Mouse (Mus musculus) spleen, adult 2 months (tissue): ENCODE results near the gene Dck. TPM values are rescaled to one million over a fixed set of nuclear protein-coding genes. Genes with fewer than 3 reads are reported as not detected.
A peak's percentile ranks its signal among the peaks of the same experiment; 100 is the strongest.

Experiments used
- DNase-seq, 2 experiments: peaks; one replicate each; pipeline versions ENCODE4 v3.0.0 to v3.0.0-alpha.2; 2012 to 2021; ENCODE audit warnings: low spot score in 2 of 2, low read depth in 1 of 2
- H3K27ac ChIP-seq: fragments of 200-500 bp; 2 replicates; pipeline ENCODE4 v1.5.1; 2012; ENCODE audit warnings: low read length, inconsistent platforms; ENCODE audit not compliant: insufficient read depth
- H3K27me3 ChIP-seq: fragments of 200-500 bp; 2 replicates; pipeline ENCODE4 v1.6.1; 2012; ENCODE audit warnings: mild to moderate bottlenecking, moderate library complexity, low read length, inconsistent platforms; ENCODE audit not compliant: control insufficient read depth, insufficient read depth
- H3K36me3 ChIP-seq: fragments of 200-500 bp; 2 replicates; pipeline ENCODE4 v1.6.1; 2012; ENCODE audit warnings: mild to moderate bottlenecking, low read length, inconsistent platforms; ENCODE audit not compliant: control insufficient read depth, insufficient read depth
- H3K4me1 ChIP-seq: fragments of 200-500 bp; 2 replicates; pipeline ENCODE4 v1.6.1; 2011; ENCODE audit warnings: inconsistent platforms; ENCODE audit not compliant: control insufficient read depth, insufficient read depth, insufficient read length
- H3K4me3 ChIP-seq: fragments of 200-500 bp; 2 replicates; pipeline ENCODE4 v1.5.1; 2011; ENCODE audit warnings: mild to moderate bottlenecking, inconsistent platforms; ENCODE audit not compliant: insufficient read depth, insufficient read length; ENCODE audit errors: extremely low read depth
- CTCF ChIP-seq: fragments of 200-500 bp; IDR thresholded peaks from 2 replicates; pipeline ENCODE4 v1.5.1; 2011; ENCODE audit warnings: mild to moderate bottlenecking, inconsistent platforms; ENCODE audit not compliant: insufficient read depth, insufficient read length, insufficient replicate concordance; ENCODE audit errors: extremely low read depth
- POLR2A ChIP-seq: fragments of 200-500 bp; IDR thresholded peaks from 2 replicates; pipeline ENCODE4 v1.6.1; 2011; ENCODE audit warnings: low read depth, low read length, inconsistent platforms
- WGBS: fragments of 180-500 bp; shearing (Covaris S2); methylation state at CpG from one replicate; pipeline ENCODE4 v1.1.7; 2018; 5-methylcytosine and 5-hydroxymethylcytosine counted together
- polyA plus RNA-seq: library from polyadenylated mRNA; depleted of rRNA; stranded (reverse); fragments of >200 nt; gene quantifications from 2 replicates; pipeline ENCODE4 v1.2.3, GENCODE M21; 2012; rRNA removed

The Dck gene
- 6.7 and 8.6 TPM in 2 replicates for polyA plus RNA-seq

DNA sequence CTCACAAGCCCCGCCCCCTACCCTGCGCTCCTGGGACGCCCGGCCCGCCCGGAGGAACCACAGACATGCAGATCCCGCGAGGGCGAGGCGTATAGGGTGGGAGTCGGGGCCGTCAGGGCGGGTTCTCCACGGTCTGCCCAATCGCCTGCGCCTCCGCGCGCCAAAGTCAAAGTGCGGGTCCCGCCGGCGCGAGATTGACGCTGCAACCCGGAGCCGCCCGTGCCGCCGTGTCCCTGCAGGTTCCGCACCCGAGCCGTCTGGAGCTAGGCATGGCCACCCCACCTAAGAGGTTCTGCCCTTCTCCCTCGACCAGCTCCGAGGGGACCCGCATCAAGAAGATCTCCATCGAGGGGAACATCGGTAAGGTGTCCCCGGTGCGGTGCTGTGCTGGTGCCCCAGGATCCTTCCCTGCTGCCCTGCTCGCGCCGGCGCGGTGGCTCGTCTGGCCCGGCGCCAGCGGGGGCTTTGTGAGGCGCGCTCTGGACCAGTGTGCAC lies at the start of gene Dck:
TSS of gene Dck (plus strand) at position 10 of the 495 bp plus-strand sequence.
- no peaks in the 10 kb centered on the region for H3K27me3 ChIP-seq
- H3K4me1 ChIP-seq: peaks cover 6% of the 10 kb centered on the region; the same call in 1 of the 2 replicates
- DNase-seq: peak; percentile 94 to 99
- WGBS: under 1% methylated on average over 51 of the region's 51 CpGs
- peak within 1 kb of the TSS; percentile 98 for H3K4me3 ChIP-seq
- peak within 1 kb of the TSS; percentile 92 for H3K27ac ChIP-seq
- TF ChIP-seq CTCF (no peak), POLR2A (peak; percentile 42; the same call in 1 of the 2 replicates)
- H3K36me3 ChIP-seq: no peaks in the 10 kb centered on the region; the same call in 1 of the 2 replicates

DNA sequence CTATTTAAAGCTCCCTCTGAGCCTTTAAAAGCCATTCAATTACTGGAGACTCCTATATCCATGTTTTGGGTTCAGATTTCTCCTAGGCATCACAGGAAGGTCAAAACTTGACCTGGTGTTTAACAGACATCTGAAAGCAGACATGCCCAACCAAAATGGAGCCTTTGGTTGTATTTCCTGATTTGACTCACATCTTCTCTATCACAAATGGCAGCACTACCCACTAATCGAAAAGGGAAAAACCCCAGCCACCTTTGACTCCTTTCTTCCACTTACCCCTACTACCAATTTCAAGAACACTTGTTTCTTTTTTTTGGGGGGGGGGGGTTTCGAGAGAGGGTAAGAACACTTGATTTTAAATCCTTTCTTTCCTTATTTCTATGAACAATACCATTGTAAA lies 47.8 kb upstream of the Dck start:
- H3K36me3 ChIP-seq: no peaks in the 10 kb centered on the region
- no peak for DNase-seq
- WGBS: 76% methylated on average over 2 of the region's 2 CpGs
- no peaks in the 10 kb centered on the region for H3K27me3 ChIP-seq
- peaks cover 8% of the 10 kb centered on the region for H3K4me1 ChIP-seq
- H3K27ac ChIP-seq: no peak overlapping the region
- H3K4me3 ChIP-seq: no peak overlapping the region
- no peak for TF ChIP-seq POLR2A
- TF ChIP-seq CTCF: no peak

- under 1% methylated on average over 52 of the region's 54 CpGs for WGBS
- no peaks in the 10 kb centered on the region for H3K27me3 ChIP-seq
- DNase-seq: peak; percentile 80 to 94
- peaks cover 14% of the 10 kb centered on the region for H3K4me1 ChIP-seq
- H3K4me3 ChIP-seq: peak within 1 kb of the TSS; percentile 100
- TF ChIP-seq CTCF: no peak
- TF ChIP-seq POLR2A: peak; percentile 50
- no peaks in the 10 kb centered on the region for H3K36me3 ChIP-seq
- peak within 1 kb of the TSS; percentile 88 for H3K27ac ChIP-seq
Measured at GRCm38 (mm10) chr5:88720116-88721002, 44.4 kb upstream of the Dck start, which contains the start of gene Mob1b. Gene Mob1b, plus strand, starts transcription at chr5:88720855.

- Histone ChIP-seq H3K36me3 (no peaks in the 10 kb centered on the region), H3K4me1 (peaks cover 14% of the 10 kb centered on the region), H3K27me3 (no peaks in the 10 kb centered on the region), H3K4me3 (peak overlapping the region; percentile 100), H3K27ac (peak overlapping the region; percentile 78)
- no peak for DNase-seq
- no peak for TF ChIP-seq CTCF
- no peak for TF ChIP-seq POLR2A
- under 1% methylated on average over 34 of the region's 38 CpGs for WGBS
Measured at GRCm38 (mm10) chr5:88721003-88721475, 43.8 kb upstream of the Dck start.

- no peaks in the 10 kb centered on the region for H3K27me3 ChIP-seq
- H3K36me3 ChIP-seq: no peaks in the 10 kb centered on the region
- TF ChIP-seq POLR2A (no peak), CTCF (no peak)
- 7% methylated on average over 31 of the region's 31 CpGs for WGBS
- DNase-seq: peak in 1 of 2 experiments; percentile 8
- H3K4me3 ChIP-seq: peak overlapping the region; percentile 100
- H3K4me1 ChIP-seq: peaks cover 14% of the 10 kb centered on the region
- H3K27ac ChIP-seq: peak overlapping the region; percentile 24
Measured at GRCm38 (mm10) chr5:88721565-88722212, 43.1 kb upstream of the Dck start.

- DNase-seq: no peak
- H3K27me3 ChIP-seq: no peaks in the 10 kb centered on the region
- peak overlapping the region; percentile 100; the same call in 1 of the 2 replicates for H3K4me3 ChIP-seq
- no peaks in the 10 kb centered on the region for H3K36me3 ChIP-seq
- no peak overlapping the region for H3K27ac ChIP-seq
- H3K4me1 ChIP-seq: peaks cover 14% of the 10 kb centered on the region
- WGBS: 68% methylated on average over 4 of the region's 4 CpGs
- no peak for TF ChIP-seq POLR2A
- no peak for TF ChIP-seq CTCF
Measured at GRCm38 (mm10) chr5:88722213-88722600, 42.6 kb upstream of the Dck start.

- TF ChIP-seq POLR2A (no peak), CTCF (no peak)
- peaks cover 17% of the 10 kb centered on the region for H3K4me1 ChIP-seq
- H3K36me3 ChIP-seq: no peaks in the 10 kb centered on the region
- H3K27ac ChIP-seq: no peak overlapping the region
- H3K27me3 ChIP-seq: no peaks in the 10 kb centered on the region
- DNase-seq: no peak
- WGBS: 79% methylated on average over 3 of the region's 3 CpGs
- H3K4me3 ChIP-seq: no peak overlapping the region
Measured at GRCm38 (mm10) chr5:88724030-88724429, 40.8 kb upstream of the Dck start.
